Mouse (Mus musculus) activated CD4-positive, CD25-positive, alpha-beta regulatory T cell, adult 9 weeks (primary cell): ENCODE results near the gene Prss41. TPM values are rescaled to one million over a fixed set of nuclear protein-coding genes. Genes with fewer than 3 reads are reported as not detected.

Source experiments
- polyA plus RNA-seq: library from polyadenylated mRNA; unstranded; fragments of 100-300 nt; shearing (Covaris generic); gene quantifications from one replicate; pipeline ENCODE4 v1.2.1, GENCODE M21; 2017

Gene Prss41
- polyA plus RNA-seq = 5.6 TPM

GRCm38 (mm10) chr17:23843812-23844273 is at the start of gene Prss41, which contains the start of gene Prss32:
Gene Prss41, minus strand, starts transcription at chr17:23844172.
Gene Prss32, plus strand, starts transcription at chr17:23843855.

GRCm38 (mm10) chr17:23880576-23880975 is 36.6 kb upstream of the Prss41 start, which contains the start of the genes Dcpp1 and Dcpp2:
Gene Dcpp1, plus strand, starts transcription at chr17:23880876.
Gene Dcpp2, plus strand, starts transcription at chr17:23880880.

GRCm38 (mm10) chr17:23867756-23868155 is 23.8 kb upstream of the Prss41 start, which contains the start of gene Prss21:
Gene Prss21, plus strand, starts transcription at chr17:23868056.

GRCm38 (mm10) chr17:23836006-23836575 is 7.9 kb downstream of the Prss41 start, which contains the start of gene Prss33:
Gene Prss33, minus strand, starts transcription at chr17:23836056.

GRCm38 (mm10) chr17:23829064-23829619 is 14.8 kb downstream of the Prss41 start, which contains the start of gene Elob:
Gene Elob, minus strand, starts transcription at chr17:23829136.

GRCm38 (mm10) chr17:23790269-23791078 is 53.5 kb downstream of the Prss41 start, which contains the start of gene Srrm2:
Gene Srrm2, plus strand, starts transcription at chr17:23790532.

Other genes starting within 250 kb of the Prss41 start
- gene Zfp13, start 244.7 kb downstream of the Prss41 start, polyA plus RNA-seq = not detected
- 0.89 TPM for gene Zscan10, start 243.3 kb downstream of the Prss41 start, polyA plus RNA-seq
- gene Mmp25, start 198.9 kb downstream of the Prss41 start, polyA plus RNA-seq = 0.60 TPM
- not detected for gene Bicdl2, start 183.7 kb downstream of the Prss41 start, polyA plus RNA-seq
- gene Hcfc1r1, start 170.6 kb downstream of the Prss41 start, polyA plus RNA-seq = 64.9 TPM
- 31.2 TPM for gene Thoc6, start 170.3 kb downstream of the Prss41 start, polyA plus RNA-seq
- gene Tnfrsf12a, start 166.7 kb downstream of the Prss41 start, polyA plus RNA-seq = 6.5 TPM
- not detected for gene Cldn6, start 164.9 kb downstream of the Prss41 start, polyA plus RNA-seq
- not detected for gene Cldn9, start 160.1 kb downstream of the Prss41 start, polyA plus RNA-seq
- gene 1520401A03Rik, start 121.4 kb downstream of the Prss41 start, polyA plus RNA-seq = not detected
- gene Pkmyt1, start 117.8 kb downstream of the Prss41 start, polyA plus RNA-seq = 19.9 TPM
- gene Paqr4, start 103.3 kb downstream of the Prss41 start, polyA plus RNA-seq = 8.8 TPM
- gene Kremen2, start 98.3 kb downstream of the Prss41 start, polyA plus RNA-seq = 5.7 TPM
- gene Flywch1, start 72.6 kb downstream of the Prss41 start, polyA plus RNA-seq = 31.6 TPM
- 4.9 TPM for gene Flywch2, start 58.1 kb downstream of the Prss41 start, polyA plus RNA-seq
- 454 TPM for gene Srrm2, start 53.6 kb downstream of the Prss41 start, polyA plus RNA-seq
- 708 TPM for gene Elob, start 15.0 kb downstream of the Prss41 start, polyA plus RNA-seq
- gene Prss33, start 8.1 kb downstream of the Prss41 start, polyA plus RNA-seq = 0.49 TPM
- gene Prss32, start 317 bp downstream of the Prss41 start, polyA plus RNA-seq = not detected
- not detected for gene Prss21, start 23.9 kb upstream of the Prss41 start, polyA plus RNA-seq
- not detected for gene Dcpp1, start 36.7 kb upstream of the Prss41 start, polyA plus RNA-seq
- gene Dcpp2, start 36.7 kb upstream of the Prss41 start, polyA plus RNA-seq = not detected
- not detected for gene Dcpp3, start 73.3 kb upstream of the Prss41 start, polyA plus RNA-seq
- not detected for gene Sbp, start 97.5 kb upstream of the Prss41 start, polyA plus RNA-seq
- not detected for gene Sbpl, start 111.1 kb upstream of the Prss41 start, polyA plus RNA-seq
- gene Prss30, start 136.4 kb upstream of the Prss41 start, polyA plus RNA-seq = 0.61 TPM
- not detected for gene Prss22, start 153.9 kb upstream of the Prss41 start, polyA plus RNA-seq
- 0.88 TPM for gene Prss27, start 194.0 kb upstream of the Prss41 start, polyA plus RNA-seq
- 8.6 TPM for gene Kctd5, start 229.3 kb upstream of the Prss41 start, polyA plus RNA-seq